Mouse (Mus musculus): ENCODE measurements at regions not wholly inside any gene's neighbourhood (a gene's known extent, or its start where the extent isn't known, plus 50 kb on each side); places are given as distances from the start of the nearest gene placed in this dataset.

DNA sequence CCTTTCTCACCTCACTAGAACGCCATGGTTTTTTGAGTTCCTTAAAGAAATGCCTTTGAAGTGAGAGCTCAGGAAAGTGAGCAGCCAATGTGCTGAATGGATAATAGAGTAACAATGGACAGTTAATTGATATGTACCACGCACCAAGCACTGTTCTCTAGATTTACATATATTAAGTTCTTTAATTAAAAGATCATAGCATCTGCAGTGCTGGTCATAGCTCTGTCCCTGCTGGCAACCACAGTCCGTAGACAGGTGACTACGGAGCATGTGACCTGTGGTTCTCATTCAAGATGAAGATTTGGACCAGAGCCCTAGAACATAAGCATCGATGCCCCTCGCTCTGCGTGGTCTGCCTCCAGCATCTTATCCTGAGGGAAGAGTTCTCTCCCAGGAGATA, 378.5 kb downstream of the Rapgef2 start:
- no peak for DNase-seq (ENCODE audit: extremely low read depth, insufficient read length, low spot score)

DNA sequence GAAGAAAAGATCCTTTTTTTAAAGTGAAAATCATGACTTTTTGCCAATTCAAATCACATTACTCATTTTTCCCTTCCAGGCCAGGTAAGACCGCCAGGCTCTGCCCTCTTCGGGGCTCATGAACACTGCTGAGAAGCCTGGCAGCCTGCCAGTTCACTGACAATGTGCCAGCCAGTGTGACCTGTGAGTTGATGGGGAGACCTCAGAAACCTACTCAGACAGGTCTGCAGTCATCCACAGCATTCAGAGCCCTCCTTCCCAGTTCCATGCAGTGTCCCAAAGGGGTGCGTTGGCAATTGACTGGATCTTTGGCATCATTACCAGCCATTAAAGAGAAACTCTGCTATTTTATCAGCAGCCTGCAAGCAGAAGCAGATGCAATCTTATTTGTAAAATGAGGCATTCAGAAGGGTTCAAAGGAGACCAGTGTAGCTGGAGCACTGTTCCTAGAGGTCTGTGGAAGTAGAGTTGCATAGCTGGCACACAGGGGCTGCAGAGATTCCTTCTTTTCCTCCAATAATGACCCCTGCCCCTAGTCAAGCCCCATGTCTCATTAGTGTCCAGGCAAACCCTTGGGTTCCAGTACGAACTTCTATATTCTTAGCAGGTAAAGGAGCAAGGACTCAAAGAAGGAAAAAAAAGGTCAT, 384.4 kb downstream of the Rapgef2 start:
- DNase-seq (ENCODE audit: extremely low read depth, insufficient read length, low spot score), result no peak

DNA sequence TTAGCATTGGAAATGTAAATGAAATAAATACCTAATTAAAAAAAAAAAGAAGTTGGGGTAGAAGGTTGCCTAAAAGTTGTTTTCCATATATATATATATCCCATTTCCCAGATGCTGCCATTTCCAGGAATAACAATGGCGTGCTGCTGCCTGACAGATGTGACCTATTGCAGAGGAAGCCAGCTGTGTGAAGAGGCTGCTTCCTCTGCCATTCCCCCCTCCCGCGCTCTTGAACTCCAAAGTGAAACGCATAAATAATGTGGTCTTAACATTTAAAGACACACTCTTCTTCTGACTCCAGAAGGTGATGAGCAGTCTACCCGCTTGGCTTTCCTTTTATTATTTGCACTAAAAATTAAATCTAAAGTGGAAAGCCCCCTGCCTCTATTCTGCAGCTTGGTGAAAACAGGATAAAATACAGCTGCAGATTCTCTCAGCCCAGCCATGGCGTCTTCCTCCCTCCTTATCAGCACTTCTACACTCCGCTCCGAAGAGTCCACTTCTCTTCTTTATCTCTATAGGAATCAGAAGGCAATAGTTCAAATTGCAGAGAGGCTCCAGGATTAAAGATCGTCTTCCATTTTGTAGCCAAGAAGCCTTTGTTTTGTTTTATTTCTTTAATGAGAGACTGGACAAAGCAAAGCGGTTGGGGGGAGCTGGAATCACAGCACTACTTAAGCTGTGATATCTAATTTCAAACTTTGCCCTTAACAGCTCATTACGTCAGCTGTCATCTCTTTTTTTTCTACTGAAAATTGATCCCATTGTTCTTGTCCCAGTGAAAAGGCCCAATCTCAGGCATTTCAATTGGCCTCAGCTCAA, 385.1 kb downstream of the Rapgef2 start:
- DNase-seq (ENCODE audit: extremely low read depth, insufficient read length, low spot score), result no peak

DNA sequence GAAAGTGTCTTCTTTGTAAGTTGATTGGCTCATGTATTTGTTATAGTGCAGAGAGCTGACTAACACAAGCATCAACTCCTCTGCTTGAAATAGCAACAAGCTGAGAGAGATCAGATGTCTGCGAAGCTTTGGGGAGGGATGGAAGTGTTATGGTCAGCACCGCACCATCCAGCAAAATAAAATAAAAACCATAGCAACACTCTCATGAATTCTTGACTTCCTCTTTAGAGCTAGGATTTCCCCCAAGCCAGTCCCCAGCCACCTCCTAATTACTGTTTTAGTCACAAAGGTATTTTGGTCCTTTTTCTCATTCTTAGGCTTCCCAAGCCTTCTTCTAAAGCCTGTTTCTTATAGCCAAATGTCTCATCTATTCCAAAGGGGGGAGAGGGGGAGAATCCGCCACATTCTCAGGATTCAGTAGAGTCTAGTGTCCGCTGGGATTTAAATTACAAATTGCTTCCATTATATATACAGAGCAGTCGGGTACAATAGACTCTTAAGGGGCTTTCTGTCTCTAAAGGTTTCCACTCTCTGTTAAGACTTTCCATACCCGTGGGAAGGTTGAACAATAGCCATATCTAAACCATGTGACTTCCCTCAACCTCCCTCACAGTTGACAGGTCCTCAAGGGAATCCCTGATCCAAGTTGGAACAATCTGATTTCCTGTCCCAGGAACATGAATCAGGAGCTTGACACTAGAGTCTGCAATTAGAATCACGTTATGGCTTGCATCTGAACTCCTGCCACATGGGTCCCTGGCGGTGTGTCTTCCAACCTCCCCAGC, 386.7 kb downstream of the Rapgef2 start:
- DNase-seq (ENCODE audit: extremely low read depth, insufficient read length, low spot score), result no peak

DNA sequence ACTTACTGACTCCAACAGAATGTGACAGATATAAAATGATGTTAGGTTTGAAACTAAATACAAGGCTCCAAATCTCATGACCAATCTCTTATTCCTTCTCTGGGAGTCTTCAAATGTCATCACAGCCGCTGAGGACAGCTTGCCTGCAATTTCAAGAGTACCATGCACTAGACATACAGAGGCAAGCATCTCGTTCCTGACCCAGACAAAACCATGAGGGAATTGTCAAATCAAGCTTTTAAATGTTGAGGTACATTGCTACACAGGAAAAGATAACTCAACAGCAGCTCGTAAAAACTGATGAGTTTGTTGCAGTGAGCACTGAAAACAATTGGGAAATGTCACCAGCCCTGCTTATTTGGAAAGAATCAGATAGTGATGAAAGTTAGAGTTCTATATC, 397.0 kb downstream of the Rapgef2 start:
- DNase-seq (ENCODE audit: extremely low read depth, insufficient read length, low spot score), result no peak

DNA sequence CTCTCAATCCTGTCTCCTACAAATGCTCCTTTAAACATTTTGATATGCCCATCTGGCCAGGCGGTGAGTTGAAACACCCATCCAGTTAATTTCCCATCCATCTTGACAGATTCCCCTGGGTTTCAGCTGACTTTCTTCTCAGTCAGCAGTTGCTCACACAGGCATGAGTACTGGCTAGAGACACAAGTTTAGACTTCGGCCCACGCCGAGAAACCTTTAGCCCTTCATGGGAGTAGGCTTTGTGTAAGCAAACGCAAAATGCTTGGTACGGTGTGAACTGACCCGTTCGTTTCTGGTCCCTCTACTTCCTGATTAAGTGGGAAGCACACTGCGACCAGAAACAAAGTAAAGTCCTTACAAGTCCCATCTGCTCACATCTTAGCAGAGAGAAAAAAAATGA, 401.6 kb downstream of the Rapgef2 start:
- DNase-seq (ENCODE audit: extremely low read depth, insufficient read length, low spot score), result no peak

DNA sequence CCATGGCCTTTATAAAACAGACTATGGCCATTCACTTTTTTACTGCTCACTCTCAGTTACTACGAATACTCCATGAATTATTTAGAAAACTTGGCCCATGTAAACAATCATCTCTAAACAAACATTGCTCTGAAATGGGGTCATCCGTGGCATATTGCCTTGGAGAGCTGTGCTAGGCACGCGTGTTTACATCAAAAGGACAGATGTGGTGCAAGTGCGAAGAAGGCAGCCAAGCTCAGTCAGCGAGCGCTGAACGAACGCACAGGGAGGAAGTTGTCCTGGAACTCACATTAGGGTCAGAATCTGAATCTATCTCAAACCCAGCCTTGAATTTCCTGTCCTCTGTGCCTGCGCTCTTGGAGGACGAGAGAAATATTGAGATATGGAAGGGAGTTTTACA, 402.3 kb downstream of the Rapgef2 start:
- no peak for DNase-seq (ENCODE audit: extremely low read depth, insufficient read length, low spot score)

DNA sequence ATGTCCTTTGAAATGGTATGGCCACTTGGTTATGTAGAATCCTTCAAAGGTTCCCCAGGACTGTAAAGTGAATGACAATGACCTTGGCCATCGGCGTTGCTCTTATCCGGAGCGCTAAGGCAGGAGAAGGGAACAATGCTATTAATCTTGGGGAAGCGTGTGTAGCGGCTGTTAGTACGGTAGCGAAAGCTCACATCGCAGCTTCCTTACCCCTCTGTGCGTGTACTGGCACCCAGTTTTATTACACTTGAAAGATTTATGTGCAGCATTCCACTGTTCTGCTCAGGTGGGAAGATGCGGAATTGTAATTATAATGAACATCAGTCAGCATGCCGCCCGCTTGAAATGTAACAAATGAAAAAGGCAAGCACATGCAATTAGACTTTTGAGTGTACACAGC, 406.2 kb downstream of the Rapgef2 start:
- no peak for DNase-seq (ENCODE audit: extremely low read depth, insufficient read length, low spot score)

DNA sequence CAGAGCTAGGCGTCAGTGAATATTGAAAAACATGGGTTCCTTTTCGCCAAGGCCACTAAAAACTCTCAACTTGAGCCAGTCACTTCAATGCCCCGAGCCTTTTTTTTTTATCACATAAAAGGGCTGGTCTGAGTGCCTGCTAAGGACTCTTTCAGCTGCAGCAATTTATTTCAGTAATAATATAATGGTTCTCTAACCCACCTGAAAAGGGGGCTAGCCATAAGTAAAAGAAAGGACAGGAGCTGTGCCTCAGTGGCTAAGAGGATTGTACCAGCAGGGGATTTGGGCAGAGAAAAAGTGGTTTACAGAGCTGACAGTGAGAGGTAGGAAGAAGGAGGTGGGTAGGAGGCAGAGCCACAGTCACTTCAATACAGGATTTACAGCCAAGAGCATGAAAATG, 409.0 kb downstream of the Rapgef2 start:
- no peak for DNase-seq (ENCODE audit: extremely low read depth, insufficient read length, low spot score)

DNA sequence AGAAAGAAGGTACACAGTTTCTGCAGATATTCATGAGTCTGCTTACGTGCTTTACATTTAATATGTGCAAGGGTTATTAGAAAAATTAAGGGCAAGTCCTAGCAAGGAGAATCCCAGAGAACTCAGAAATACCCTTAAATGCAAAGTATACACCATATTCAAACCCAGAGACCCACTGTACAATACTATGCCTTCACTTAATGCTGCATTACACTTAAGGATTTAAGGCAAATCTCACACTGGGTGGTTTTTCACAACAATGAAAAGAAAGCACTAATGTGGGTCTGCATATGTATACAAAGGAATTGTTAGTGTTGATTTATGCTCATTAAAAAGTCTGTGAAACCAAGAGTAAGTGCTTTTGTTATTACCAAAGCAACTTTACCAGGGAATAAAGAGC, 419.4 kb downstream of the Rapgef2 start:
- no peak for DNase-seq (ENCODE audit: extremely low read depth, insufficient read length, low spot score)

DNA sequence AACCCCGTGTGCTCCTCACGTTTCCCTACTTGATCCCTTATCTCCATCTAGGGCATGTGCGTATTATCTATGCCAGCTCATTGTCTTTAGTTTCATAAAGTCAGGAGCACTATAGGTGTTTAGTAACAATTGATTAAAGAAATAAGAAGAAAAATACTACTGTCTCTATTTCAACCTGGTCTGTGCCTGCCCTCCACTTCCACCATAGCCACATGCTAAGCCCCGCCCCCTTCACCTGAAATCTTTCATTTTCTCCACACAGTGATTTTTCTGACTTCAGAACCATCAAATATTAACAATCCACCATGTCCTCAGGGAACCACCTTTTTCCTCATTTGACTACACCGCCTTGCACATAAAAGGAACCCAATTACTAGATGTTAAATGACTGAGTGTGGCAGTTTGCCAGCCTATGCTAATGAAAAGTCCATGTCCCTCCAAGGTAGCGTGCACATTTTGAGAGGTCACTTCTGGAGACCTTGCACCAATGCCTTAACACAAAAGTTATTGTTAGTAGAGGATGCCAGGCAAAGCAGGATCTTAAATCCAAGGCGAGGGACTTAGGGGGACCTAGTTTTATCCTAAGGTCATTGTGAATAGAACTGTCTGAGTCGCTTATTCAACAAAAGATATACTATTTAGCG, 420.1 kb downstream of the Rapgef2 start:
- no peak for DNase-seq (ENCODE audit: extremely low read depth, insufficient read length, low spot score)

DNA sequence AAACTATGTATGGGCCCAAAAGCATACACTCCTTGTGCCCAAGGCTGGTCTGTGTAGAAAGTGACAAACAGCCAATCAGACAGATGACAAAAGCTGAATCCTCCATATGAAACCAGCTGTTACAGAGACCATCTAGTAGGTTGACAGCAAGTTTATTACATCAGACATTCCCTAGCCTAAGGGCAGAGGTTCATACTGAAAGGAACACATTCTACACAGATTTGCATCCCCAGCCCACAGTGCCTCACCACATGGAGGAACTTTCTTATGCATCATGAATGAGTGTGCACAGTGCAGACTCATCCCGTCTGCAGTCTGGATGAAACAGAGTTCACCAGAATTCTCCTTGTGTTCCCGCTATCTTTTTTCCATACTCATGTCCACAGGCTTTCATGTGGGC, 423.3 kb downstream of the Rapgef2 start:
- no peak for DNase-seq (ENCODE audit: extremely low read depth, insufficient read length, low spot score)

DNA sequence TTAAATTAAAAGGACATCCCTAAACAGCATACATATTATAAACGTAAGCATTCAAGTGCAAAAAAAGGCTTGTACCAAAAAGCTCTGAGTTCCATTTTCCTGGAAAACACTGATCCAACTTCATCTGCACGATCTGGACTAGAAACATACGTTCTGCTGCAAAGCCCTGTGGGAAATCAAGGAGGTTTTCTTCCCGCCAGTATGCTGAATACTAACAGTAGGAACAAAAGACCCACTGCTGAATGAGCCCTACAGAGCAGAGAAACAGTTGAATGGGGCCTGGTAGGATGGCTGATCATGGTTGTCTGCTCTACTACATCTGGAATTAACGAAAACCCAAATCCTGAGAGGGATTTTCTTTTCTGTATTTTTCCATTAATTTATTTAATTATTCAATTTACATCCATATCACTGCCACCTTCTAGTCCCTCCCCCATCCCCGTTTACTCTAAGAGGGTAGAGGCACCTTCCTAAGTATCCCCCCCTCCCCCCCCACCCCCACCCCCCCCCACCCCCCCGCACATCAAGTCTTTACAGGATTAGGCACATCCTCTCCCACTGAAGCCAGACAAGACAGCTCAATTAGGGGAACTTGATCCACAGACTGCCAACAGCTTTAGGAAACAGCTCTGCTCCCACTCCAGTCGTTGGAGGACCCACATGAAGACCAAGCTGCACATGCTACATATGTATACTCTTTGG, 439.5 kb downstream of the Rapgef2 start:
- DNase-seq (ENCODE audit: extremely low read depth, insufficient read length, low spot score), result no peak

DNA sequence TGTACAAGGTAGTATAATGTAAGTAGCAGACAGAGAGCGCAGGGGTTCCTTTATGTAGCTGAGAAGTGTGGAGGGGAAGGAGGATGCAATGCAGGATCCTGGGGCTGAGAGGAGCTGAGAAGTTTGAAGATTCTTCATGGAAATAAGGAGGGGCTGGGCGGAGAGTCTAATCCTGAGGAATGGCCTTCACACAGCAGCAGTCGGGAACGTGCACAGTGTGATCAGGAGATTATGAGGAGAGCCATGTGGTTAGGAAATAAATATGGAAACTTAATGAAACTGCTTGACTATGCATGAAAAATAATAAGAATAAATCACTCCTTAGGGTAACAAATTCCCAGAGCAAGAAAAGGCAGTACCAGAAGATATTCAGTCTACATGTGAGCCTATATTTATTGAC, 445.1 kb downstream of the Rapgef2 start:
- DNase-seq (ENCODE audit: extremely low read depth, insufficient read length, low spot score), result no peak

DNA sequence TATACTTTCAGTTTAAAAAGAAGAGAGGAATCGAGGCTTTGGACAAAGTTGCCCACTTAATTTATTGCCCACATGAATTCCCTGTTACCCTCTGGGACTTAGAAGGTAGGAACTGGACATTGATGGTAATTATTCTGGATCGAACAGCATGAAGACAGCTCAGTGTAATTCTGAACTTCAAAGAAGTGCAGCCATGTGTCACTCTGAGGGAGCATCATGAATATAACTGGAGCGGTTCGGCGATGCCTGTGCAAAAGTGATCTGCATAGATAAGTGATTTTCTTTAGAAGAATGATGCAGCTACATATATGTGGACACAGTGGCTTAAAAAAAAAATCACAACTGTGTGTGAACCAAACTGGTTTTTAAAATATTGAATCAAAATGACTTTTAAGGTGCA, 449.5 kb downstream of the Rapgef2 start:
- no peak for DNase-seq (ENCODE audit: extremely low read depth, insufficient read length, low spot score)

DNA sequence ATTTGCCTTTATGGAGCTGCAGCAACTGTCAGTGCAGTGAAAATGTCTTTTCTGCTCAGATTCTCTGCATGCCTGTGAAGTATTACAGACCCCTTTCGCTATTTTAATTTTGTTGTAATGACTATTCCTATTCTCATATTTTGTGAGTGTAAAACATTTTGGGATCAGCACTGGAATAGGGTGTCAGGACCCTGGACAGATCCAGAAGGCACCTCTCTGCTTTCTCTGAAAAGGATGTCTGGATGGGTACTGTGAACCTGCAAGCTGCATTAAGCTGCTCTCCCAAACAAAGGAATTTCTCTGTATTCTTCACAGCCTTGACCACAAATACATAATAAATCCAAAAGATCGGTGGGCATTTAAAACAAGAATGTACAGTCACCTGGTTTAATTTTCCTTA, 460.8 kb downstream of the Rapgef2 start:
- no peak for DNase-seq (ENCODE audit: extremely low read depth, insufficient read length, low spot score)

DNA sequence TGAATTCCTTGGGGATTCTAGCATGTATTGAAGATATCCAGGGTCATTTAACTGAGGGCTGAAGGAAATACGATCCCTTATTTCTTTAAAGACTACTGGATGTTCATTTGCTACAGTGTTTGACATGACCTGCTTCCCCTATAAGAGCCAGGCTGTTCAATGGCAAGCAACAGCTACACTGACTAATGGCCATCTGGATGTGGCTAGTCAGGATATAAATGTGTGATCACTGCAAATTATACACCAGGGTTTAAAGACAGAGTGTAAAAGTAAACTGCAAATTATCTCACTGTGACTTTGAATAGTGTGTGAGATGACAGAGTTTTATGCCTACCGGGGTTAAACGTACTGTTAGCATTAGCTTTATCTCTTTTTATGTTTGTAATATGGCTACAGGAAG, 473.9 kb downstream of the Rapgef2 start:
- DNase-seq (ENCODE audit: extremely low read depth, insufficient read length, low spot score), result no peak

DNA sequence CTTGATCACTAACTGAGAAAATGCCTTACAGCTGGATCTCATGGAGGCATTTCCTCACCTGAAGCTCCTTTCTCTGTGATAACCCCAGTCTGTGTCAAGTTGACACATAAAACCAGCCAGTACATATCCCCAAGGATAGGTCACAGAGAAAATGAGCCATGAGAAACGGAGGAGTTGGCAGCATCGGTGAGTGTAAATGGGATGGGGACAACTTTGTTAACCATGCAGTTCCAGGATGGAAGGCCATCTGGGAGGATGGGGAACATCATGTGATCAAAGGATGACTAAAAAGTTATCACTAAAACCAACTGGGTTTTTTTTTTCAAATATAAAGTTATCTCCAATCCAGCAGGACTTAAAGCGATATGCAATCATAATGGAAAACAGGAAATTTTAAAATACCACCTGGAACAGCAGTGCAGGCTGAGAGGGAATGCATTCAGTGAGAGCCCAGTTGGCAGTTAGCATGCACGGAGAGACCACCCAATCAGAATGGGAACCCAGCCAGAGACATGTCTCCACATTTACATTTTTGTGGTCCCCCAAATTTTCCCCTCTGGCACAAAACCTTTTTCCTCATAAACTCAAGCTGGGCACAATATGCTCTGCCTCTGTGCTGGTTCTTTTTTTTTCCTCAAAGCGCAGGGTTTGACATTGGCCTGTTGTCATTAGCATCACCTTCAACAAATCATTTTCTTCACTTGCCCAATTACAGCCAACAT, 475.7 kb downstream of the Rapgef2 start:
- DNase-seq (ENCODE audit: extremely low read depth, insufficient read length, low spot score), result no peak

DNA sequence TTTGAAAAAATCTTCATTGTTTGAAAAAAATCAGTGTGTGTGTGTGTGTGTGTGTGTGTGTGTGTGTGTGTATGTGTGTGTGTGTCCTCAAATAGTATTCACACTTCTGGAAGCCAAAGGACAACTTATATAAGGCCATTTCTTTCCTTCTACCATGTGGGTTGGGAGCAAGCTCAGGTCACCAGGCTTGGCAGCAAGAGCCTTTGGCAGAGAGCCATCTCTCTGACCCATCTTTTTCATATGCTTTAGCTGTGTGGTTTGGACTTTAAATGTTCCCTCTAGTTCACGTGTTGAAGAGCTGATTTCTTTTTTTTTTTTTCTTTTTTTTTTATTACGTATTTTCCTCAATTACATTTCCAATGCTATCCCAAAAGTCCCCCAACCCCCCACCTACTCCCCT, 483.1 kb downstream of the Rapgef2 start:
- no peak for DNase-seq (ENCODE audit: extremely low read depth, insufficient read length, low spot score)

DNA sequence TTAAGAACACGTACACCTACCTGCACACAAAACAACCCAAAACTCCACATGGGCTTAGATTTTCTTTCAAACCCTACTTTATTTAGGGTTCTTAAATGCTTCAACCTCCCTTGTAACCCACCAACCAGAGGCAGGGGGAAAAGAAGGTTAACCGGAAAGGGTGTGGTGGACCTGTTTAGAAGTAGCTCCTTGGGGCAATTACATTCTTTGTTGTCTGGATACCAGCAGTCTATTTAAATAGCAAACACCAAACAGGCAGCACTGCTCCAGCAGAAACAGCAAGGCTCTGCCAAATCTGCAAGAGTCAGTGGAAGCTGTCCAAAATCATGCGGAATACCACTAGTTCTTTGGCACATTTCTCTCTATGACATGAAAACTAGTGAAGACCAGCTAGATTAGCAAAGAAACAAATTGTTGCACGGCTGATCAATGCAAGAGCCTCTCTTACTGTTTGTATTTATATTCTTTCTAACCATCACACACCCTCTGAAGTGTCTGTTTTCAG, 490.3 kb downstream of the Rapgef2 start:
- DNase-seq (ENCODE audit: extremely low read depth, insufficient read length, low spot score), result no peak
